Mouse (Mus musculus) liver, embryonic 16.5 days (tissue): ENCODE results near the gene Mecom. TPM values are rescaled to one million over a fixed set of nuclear protein-coding genes. Genes with fewer than 3 reads are reported as not detected.
A peak's percentile ranks its signal among the peaks of the same experiment; 100 is the strongest.

Source experiments
- ATAC-seq: fragments of 200-750 bp; cut with Nextera tagmentation; 2 replicates; pipeline ENCODE4 v1.8.0; 2017; ENCODE audit warnings: low read depth, mild to moderate bottlenecking, moderate number of reproducible peaks, moderate library complexity
- H3K27ac ChIP-seq: fragments of 300-500 bp; sonication (generic); 2 replicates; pipeline ENCODE4 v1.5.1; 2014; ENCODE audit warnings: mild to moderate bottlenecking, low read length
- H3K27me3 ChIP-seq: fragments of 300-500 bp; sonication (generic); 2 replicates; pipeline ENCODE4 v1.6.1; 2014; ENCODE audit warnings: low read depth, low read length, mixed read lengths; ENCODE audit not compliant: control insufficient read depth, insufficient read depth
- H3K36me3 ChIP-seq: fragments of 300-500 bp; sonication (generic); 2 replicates; pipeline ENCODE4 v1.6.1; 2014; ENCODE audit warnings: mild to moderate bottlenecking; ENCODE audit not compliant: control insufficient read depth, insufficient read depth
- H3K4me1 ChIP-seq: fragments of 300-500 bp; sonication (generic); 2 replicates; pipeline ENCODE4 v1.6.1; 2014; ENCODE audit warnings: low read depth, low read length, mixed read lengths; ENCODE audit not compliant: control insufficient read depth
- H3K4me2 ChIP-seq: fragments of 300-500 bp; sonication (generic); 2 replicates; pipeline ENCODE4 v1.6.1; 2014; ENCODE audit warnings: low read depth, low read length, mixed read lengths
- H3K4me3 ChIP-seq: fragments of 300-500 bp; sonication (generic); 2 replicates; pipeline ENCODE4 v1.5.1; 2014; ENCODE audit warnings: low read depth, mild to moderate bottlenecking, low read length
- H3K9ac ChIP-seq: fragments of 300-500 bp; sonication (generic); 2 replicates; pipeline ENCODE4 v1.6.1; 2014; ENCODE audit warnings: low read depth, low read length
- H3K9me3 ChIP-seq: fragments of 300-500 bp; sonication (generic); replicated peaks from 2 replicates; pipeline ENCODE4 v1.6.1; 2016; ENCODE audit warnings: low read length; ENCODE audit not compliant: control insufficient read depth
- WGBS: fragments of 180-500 bp; shearing (Covaris S2); extraction: QIAGEN DNeasy Blood & Tissue Kit; methylation state at CpG from one replicate; pipeline ENCODE4 v1.1.7; 2014; ENCODE audit not compliant: insufficient replicate concordance; 5-methylcytosine and 5-hydroxymethylcytosine counted together
- polyA plus RNA-seq: library from polyadenylated mRNA; unstranded; fragments of >200 nt; fragmentation: Nextera tagmentation; extraction: Ambion mirVana; gene quantifications from 2 replicates; pipeline ENCODE4 v1.2.1, GENCODE M21; 2015

Gene Mecom
- polyA plus RNA-seq, 1 experiment from 2014 or later: 1.0 TPM

GRCm38 (mm10) chr3:30379301-30379700 lies 168.5 kb downstream of the Mecom start:
- no peaks in the 10 kb centered on the region for H3K27me3 ChIP-seq
- no peaks in the 10 kb centered on the region for H3K36me3 ChIP-seq
- 54% methylated on average over 6 of the region's 6 CpGs for WGBS
- no peak overlapping the region for H3K27ac ChIP-seq
- H3K4me2 ChIP-seq: no peak overlapping the region
- no peaks in the 10 kb centered on the region for H3K9me3 ChIP-seq
- H3K9ac ChIP-seq: no peak overlapping the region
- no peak for ATAC-seq
- no peak overlapping the region for H3K4me3 ChIP-seq
- no peaks in the 10 kb centered on the region for H3K4me1 ChIP-seq

DNA sequence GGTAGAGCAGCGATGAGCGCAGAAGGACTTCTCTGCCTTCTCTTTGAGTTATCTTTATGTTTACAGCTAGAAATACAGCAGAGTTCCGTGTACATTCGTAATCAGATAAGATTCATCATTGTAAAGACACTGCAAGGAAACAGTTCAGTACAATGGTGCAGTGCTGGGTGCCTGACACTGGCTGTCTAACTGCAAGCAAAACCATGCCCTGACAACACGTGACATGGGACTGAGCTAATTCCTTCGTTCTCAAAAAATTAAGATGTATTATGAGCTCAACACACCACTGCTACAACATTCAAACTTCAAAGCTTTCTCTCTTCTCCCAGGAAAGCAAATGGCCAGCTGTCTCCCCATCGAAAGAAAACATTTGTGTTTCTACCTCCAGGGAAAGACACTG lies 176.3 kb downstream of the Mecom start:
- H3K9ac ChIP-seq: no peak overlapping the region
- no peaks in the 10 kb centered on the region for H3K9me3 ChIP-seq
- no peaks in the 10 kb centered on the region for H3K27me3 ChIP-seq
- no peak overlapping the region for H3K4me2 ChIP-seq
- H3K4me3 ChIP-seq: no peak overlapping the region
- H3K4me1 ChIP-seq: no peaks in the 10 kb centered on the region
- WGBS: 55% methylated on average over 7 of the region's 7 CpGs
- no peaks in the 10 kb centered on the region for H3K36me3 ChIP-seq
- H3K27ac ChIP-seq: no peak overlapping the region
- no peak for ATAC-seq

DNA sequence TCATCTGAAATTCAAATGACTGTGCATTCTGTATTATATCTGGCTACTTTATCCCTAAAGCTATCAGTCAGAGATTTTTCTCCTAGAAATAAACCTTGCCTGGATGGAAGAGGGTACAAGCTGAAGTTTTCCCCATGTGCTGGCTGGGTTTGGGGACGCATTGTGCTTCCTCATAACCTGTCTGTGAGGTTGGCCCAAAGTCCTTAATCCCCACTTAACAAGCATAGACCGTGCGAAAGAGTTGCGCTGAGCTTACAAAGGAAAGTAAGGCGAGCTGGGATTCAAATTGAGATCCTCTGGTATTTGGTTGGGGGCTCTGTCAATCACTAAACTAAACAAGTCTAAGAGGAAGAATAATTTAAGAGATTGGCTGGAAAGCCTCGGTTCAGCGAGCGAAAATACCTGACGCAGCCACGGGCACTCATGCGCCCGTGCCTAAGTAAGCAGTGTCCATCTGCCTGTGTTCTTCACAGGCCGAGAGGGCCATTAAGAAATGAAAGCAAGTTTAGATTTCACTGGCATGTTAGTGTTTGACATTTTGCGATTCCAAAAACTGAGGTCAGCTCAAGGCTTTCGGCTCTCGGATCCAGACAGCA lies 176.8 kb downstream of the Mecom start:
- Histone ChIP-seq H3K9ac (no peak overlapping the region), H3K4me3 (no peak overlapping the region), H3K4me2 (no peak overlapping the region), H3K36me3 (no peaks in the 10 kb centered on the region), H3K27me3 (no peaks in the 10 kb centered on the region), H3K27ac (no peak overlapping the region), H3K9me3 (no peaks in the 10 kb centered on the region), H3K4me1 (no peaks in the 10 kb centered on the region)
- ATAC-seq: no peak
- 75% methylated on average over 16 of the region's 16 CpGs for WGBS

DNA sequence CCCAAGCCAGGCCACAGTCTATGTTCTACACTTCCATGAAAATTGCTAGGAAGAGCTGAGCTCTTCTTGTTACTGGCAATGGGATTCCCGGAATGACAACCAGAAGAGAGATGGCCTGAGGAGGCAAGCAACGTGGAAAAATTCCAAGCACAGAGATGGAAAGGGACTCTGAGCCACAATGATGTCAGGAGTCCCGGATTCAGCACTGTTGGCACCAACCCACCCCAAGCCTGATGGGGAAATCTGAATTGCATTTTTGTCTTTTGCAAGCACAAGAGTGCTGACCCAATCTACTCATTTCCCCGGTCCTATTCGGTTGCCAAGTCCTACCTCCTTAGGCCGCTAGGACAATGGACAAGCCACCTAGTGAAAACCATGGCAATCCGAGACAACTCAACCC lies 181.2 kb downstream of the Mecom start:
- no peak for ATAC-seq
- Histone ChIP-seq H3K9me3 (no peaks in the 10 kb centered on the region), H3K4me2 (no peak overlapping the region), H3K4me1 (no peaks in the 10 kb centered on the region), H3K36me3 (no peaks in the 10 kb centered on the region), H3K4me3 (no peak overlapping the region), H3K9ac (no peak overlapping the region), H3K27me3 (no peaks in the 10 kb centered on the region), H3K27ac (no peak overlapping the region)
- WGBS: 72% methylated on average over 7 of the region's 7 CpGs

- no peak for ATAC-seq
- no peak overlapping the region for H3K4me2 ChIP-seq
- H3K4me3 ChIP-seq: no peak overlapping the region
- no peak overlapping the region for H3K27ac ChIP-seq
- no peak overlapping the region for H3K9ac ChIP-seq
- H3K27me3 ChIP-seq: no peaks in the 10 kb centered on the region
- H3K4me1 ChIP-seq: no peaks in the 10 kb centered on the region
- no peaks in the 10 kb centered on the region for H3K36me3 ChIP-seq
- no peaks in the 10 kb centered on the region for H3K9me3 ChIP-seq
- 60% methylated on average over 5 of the region's 5 CpGs for WGBS
These were observed 186.6 kb downstream of the Mecom start for GRCm38 (mm10) chr3:30361190-30361589.

- no peaks in the 10 kb centered on the region for H3K9me3 ChIP-seq
- H3K4me1 ChIP-seq: no peaks in the 10 kb centered on the region
- H3K9ac ChIP-seq: no peak overlapping the region
- H3K36me3 ChIP-seq: no peaks in the 10 kb centered on the region
- no peak overlapping the region for H3K27ac ChIP-seq
- no peak overlapping the region for H3K4me3 ChIP-seq
- H3K4me2 ChIP-seq: no peak overlapping the region
- no peaks in the 10 kb centered on the region for H3K27me3 ChIP-seq
- ATAC-seq: peak; percentile 37; the same call in 1 of the 2 replicates
- WGBS: 8% methylated on average over 6 of the region's 6 CpGs
These were observed 193.7 kb downstream of the Mecom start for GRCm38 (mm10) chr3:30353878-30354727.

- H3K27ac ChIP-seq: no peak overlapping the region
- no peak overlapping the region for H3K4me2 ChIP-seq
- H3K9me3 ChIP-seq: no peaks in the 10 kb centered on the region
- no peak overlapping the region for H3K9ac ChIP-seq
- WGBS: 45% methylated on average over 7 of the region's 7 CpGs
- no peak for ATAC-seq
- no peaks in the 10 kb centered on the region for H3K27me3 ChIP-seq
- H3K36me3 ChIP-seq: no peaks in the 10 kb centered on the region
- H3K4me3 ChIP-seq: no peak overlapping the region
- no peaks in the 10 kb centered on the region for H3K4me1 ChIP-seq
These were observed 198.5 kb downstream of the Mecom start for GRCm38 (mm10) chr3:30349279-30349678.

DNA sequence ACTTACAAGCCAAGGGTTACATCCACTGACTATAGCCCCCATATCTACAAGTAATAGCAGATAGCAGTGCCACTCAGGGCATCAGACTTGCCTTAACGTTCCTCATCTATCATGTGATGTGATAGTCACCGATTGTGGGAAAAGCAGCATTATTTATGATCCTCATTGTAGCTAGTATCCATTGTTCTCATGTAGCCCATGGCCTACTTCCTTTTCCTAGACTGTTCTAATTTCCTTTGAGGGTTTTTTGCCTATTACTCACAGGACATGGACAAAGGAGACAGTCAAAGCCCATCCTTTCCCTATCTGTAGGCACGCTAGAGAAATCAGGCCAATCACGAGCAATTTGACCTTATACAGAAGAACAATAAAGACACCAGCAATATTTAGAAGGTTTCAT lies 203.7 kb downstream of the Mecom start:
- no peak for ATAC-seq
- Histone ChIP-seq H3K27ac (no peak overlapping the region), H3K4me2 (no peak overlapping the region), H3K4me1 (no peaks in the 10 kb centered on the region), H3K9ac (no peak overlapping the region), H3K36me3 (no peaks in the 10 kb centered on the region), H3K4me3 (no peak overlapping the region), H3K9me3 (no peaks in the 10 kb centered on the region), H3K27me3 (no peaks in the 10 kb centered on the region)
- 37% methylated on average over 4 of the region's 4 CpGs for WGBS

DNA sequence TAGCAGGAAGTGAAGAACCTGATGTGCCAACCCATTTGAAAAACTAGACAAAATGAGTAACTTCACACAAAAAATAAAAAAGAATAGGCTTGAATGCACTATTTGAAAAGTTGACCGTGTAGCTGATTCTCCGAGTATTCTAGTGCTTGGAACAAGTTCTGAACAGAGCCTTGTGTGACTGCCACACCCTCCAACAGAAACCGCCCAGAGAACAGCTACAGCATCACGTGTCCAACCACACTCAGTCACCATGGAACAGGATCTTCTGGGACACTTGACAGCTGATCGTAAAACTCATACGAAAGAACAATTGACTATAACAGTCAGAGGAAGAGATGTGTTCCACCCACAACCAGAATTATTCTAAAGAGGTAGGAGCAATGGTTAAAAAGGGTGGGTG lies 215.5 kb downstream of the Mecom start:
- Histone ChIP-seq H3K27me3 (no peaks in the 10 kb centered on the region), H3K4me3 (no peak overlapping the region), H3K4me2 (no peak overlapping the region), H3K9ac (no peak overlapping the region), H3K36me3 (no peaks in the 10 kb centered on the region), H3K9me3 (no peaks in the 10 kb centered on the region), H3K27ac (no peak overlapping the region), H3K4me1 (no peaks in the 10 kb centered on the region)
- no peak for ATAC-seq
- 53% methylated on average over 6 of the region's 6 CpGs for WGBS
